Mouse (Mus musculus) hindbrain, postnatal 0 days (tissue): Measurements from ENCODE around the gene Atp9a. TPM values are rescaled to one million over a fixed set of nuclear protein-coding genes. Genes with fewer than 3 reads are reported as not detected.

ENCODE experiments used
- ATAC-seq: fragments of 200-750 bp; cut with Nextera tagmentation; 2 replicates; pipeline ENCODE4 v1.8.0; 2017; ENCODE audit warnings: mild to moderate bottlenecking, moderate TSS enrichment, moderate library complexity
- DNase-seq: peaks from one replicate; pipeline ENCODE4 v3.0.0-alpha.2; 2015; ENCODE audit warnings: low spot score
- H3K27ac ChIP-seq: fragments of 300-500 bp; sonication (generic); 2 replicates; pipeline ENCODE4 v1.5.1; 2014; ENCODE audit warnings: mild to moderate bottlenecking
- H3K27me3 ChIP-seq: fragments of 300-500 bp; sonication (generic); 2 replicates; pipeline ENCODE4 v1.6.1; 2014; ENCODE audit warnings: low read length, mixed read lengths; ENCODE audit not compliant: insufficient read depth
- H3K36me3 ChIP-seq: fragments of 300-500 bp; sonication (generic); 2 replicates; pipeline ENCODE4 v1.6.1; 2014; ENCODE audit warnings: low read length, mixed read lengths; ENCODE audit not compliant: insufficient read depth
- H3K4me1 ChIP-seq: fragments of 300-500 bp; sonication (generic); 2 replicates; pipeline ENCODE4 v1.6.1; 2014; ENCODE audit warnings: antibody characterized with exemption, low read length, mixed read lengths; ENCODE audit not compliant: insufficient read depth
- H3K4me2 ChIP-seq: fragments of 300-500 bp; sonication (generic); 2 replicates; pipeline ENCODE4 v1.6.1; 2014; ENCODE audit warnings: low read depth, mild to moderate bottlenecking, low read length, moderate library complexity, mixed read lengths
- H3K4me3 ChIP-seq: fragments of 300-500 bp; sonication (generic); 2 replicates; pipeline ENCODE4 v1.5.1; 2014; ENCODE audit warnings: low read length
- H3K9ac ChIP-seq: fragments of 300-500 bp; sonication (generic); replicated peaks from 2 replicates; pipeline ENCODE4 v1.6.1; 2014; ENCODE audit warnings: mild to moderate bottlenecking, low read length, moderate library complexity, mixed read lengths
- H3K9me3 ChIP-seq: fragments of 300-500 bp; sonication (generic); 2 replicates; pipeline ENCODE4 v1.6.1; 2016; ENCODE audit warnings: low read length, mixed read lengths
- CTCF ChIP-seq: IDR thresholded peaks from 2 replicates; pipeline ENCODE4 v1.5.1; 2016; ENCODE audit warnings: antibody characterized with exemption, control low read depth, low read depth
- WGBS: fragments of 180-500 bp; shearing (Covaris S2); extraction: QIAGEN DNeasy Blood & Tissue Kit; methylation state at CpG from one replicate; pipeline ENCODE4 v1.1.7; 2014; 5-methylcytosine and 5-hydroxymethylcytosine counted together
- polyA plus RNA-seq: library from polyadenylated mRNA; unstranded; fragments of >200 nt; fragmentation: Nextera tagmentation; extraction: Ambion mirVana; gene quantifications from 2 replicates; pipeline ENCODE4 v1.2.1, GENCODE M21; 2015
- total RNA-seq: library from RNA; depleted of rRNA; stranded (reverse); fragments of >200 nt; gene quantifications from 2 replicates; pipeline ENCODE4 v1.2.3, GENCODE M21; 2014

The Atp9a gene
- total and polyA plus RNA-seq, 2 experiments from 2014 or later = 130 to 607 TPM

DNA sequence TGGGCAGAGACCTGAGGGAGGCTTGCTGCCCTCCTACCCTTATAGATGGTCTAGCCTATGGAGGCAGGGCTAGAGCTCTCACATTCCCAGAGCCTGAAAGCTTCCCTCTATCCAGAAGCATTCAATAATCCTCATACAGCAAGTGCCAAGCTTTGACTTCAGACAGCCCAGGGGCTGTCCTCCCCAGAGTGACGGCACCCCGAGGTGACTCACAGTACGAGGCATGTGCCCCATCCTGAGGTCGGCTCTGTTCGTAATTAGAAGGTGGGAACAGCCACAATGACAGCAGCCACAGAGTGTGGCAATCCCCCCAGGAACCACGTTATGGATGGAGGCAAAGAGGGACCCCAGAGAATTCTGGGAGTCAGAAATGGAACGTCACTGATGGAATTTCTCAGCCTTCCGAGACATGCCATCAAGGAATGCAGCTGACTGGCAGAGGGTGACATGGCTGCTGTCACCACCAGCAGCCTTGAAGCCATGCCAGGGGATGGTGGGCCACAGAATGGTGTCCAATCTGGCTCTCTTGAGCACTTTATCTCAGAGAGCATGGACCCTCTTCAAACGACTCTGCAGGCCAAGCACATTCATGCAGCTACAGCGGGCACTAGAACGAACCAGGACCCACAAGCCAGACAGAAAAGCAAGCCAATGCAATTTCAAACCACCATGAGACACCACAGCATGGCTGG is 121.0 kb downstream of the Atp9a start:
- DNase-seq = no peak
- WGBS = 59% methylated on average over 11 of the region's 11 CpGs

DNA sequence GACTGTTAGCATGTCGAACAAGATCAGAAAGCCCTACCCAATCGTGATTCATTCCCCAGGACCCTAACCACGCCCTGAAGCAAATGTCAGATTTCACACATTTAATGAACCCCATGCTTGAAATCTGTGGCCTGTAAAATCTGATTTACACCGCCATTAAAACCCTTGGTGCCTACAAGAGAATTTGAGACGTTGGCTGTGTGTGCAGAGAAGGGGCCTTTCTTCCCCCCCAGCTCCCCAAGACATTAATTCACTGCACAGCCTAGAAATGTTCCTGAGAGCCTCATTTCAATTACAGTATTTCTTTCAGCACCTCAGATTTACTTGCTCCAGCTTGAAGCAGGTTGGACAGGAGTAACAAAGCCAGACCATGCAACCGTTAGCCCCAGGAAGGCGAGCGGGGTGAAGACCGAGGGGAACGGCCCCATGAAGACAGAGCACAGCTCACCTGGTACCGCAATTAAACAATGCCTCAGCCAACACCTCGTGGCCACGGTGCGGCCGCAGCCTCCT is 123.9 kb downstream of the Atp9a start:
- Histone ChIP-seq H3K9me3 (no peaks in the 10 kb centered on the region), H3K9ac (no peak overlapping the region), H3K4me3 (no peak overlapping the region), H3K4me2 (no peak overlapping the region), H3K36me3 (no peaks in the 10 kb centered on the region), H3K27ac (no peak overlapping the region), H3K4me1 (no peaks in the 10 kb centered on the region; the same call in 1 of the 2 replicates), H3K27me3 (no peaks in the 10 kb centered on the region)
- 67% methylated on average over 15 of the region's 15 CpGs for WGBS
- no peak for DNase-seq
- TF ChIP-seq CTCF = no peak
- no peak for ATAC-seq

More for the DNA sequence above, 121.0 kb downstream of the Atp9a start:
- no peak for TF ChIP-seq CTCF
- no peaks in the 10 kb centered on the region for H3K27me3 ChIP-seq
- H3K27ac ChIP-seq = no peak overlapping the region
- H3K4me1 ChIP-seq = no peaks in the 10 kb centered on the region
- no peaks in the 10 kb centered on the region for H3K9me3 ChIP-seq
- no peak overlapping the region for H3K4me2 ChIP-seq
- ATAC-seq = 0 out of 2 replicates have a peak, but pooled peaks have one; percentile 21
- no peaks in the 10 kb centered on the region for H3K36me3 ChIP-seq
- no peak overlapping the region for H3K9ac ChIP-seq
- H3K4me3 ChIP-seq = no peak overlapping the region

DNA sequence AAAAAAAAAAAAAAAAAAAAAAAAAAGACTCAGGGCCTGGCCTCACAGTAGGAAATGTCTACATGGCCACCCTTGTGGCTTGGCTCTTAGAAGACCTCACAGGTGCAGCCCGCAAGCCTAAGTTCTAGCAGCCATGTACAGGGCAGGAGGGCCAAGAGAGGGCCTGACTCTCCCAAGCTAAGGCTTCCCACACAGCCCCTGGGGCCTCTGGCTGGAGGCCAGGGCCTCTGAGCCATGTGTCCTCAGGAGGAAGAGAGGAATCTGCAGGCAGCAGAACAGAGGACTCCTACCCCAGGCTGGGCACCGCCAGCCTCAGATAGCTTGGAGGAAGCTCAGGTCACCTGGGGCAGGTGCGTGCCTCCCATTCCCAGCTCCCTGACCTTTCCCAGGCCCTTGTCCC is 127.0 kb downstream of the Atp9a start:
- WGBS = 53% methylated on average over 3 of the region's 3 CpGs
- Histone ChIP-seq H3K4me1 (no peaks in the 10 kb centered on the region; the same call in 1 of the 2 replicates), H3K36me3 (no peaks in the 10 kb centered on the region), H3K27me3 (no peaks in the 10 kb centered on the region), H3K9ac (no peak overlapping the region), H3K4me2 (no peak overlapping the region), H3K9me3 (no peaks in the 10 kb centered on the region), H3K27ac (no peak overlapping the region), H3K4me3 (no peak overlapping the region)
- TF ChIP-seq CTCF = no peak
- ATAC-seq (no peak), DNase-seq (peak; percentile 46)

DNA sequence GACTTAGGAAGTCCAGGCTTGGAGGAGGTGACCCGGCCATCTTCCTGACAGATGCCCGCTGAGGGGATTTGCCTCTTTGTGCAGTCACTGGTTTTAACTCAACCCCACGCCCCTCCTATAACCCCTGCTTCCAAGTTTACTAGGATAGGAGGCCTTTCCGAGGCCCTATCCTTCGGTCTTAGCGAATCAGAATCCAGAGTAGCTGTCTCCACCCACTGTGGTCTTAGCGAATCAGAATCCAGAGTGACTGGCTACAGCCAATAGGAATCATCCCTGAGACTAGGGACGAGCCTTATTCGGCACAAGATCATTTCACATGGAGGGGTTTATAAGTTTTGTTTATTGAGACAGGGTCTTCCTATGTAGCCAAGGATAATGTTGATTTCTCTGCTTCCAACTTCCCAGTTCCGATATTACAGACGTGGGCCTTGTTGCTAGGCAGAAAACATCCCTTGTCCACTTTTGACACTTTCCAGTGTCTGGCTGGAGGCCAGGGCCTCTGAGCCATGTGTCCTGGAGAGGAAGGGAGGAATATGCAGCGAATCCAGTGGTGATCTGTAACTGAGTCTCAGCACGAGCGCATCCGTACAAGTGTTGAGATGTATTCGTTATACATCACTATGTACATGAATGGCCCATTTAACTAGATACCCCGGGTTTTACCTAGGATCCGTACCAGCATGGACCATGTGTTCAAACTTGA is 127.9 kb downstream of the Atp9a start:
- Histone ChIP-seq H3K4me1 (peaks cover 5% of the 10 kb centered on the region; the same call in 1 of the 2 replicates), H3K27ac (no peak overlapping the region), H3K4me3 (no peak overlapping the region), H3K9me3 (no peaks in the 10 kb centered on the region), H3K9ac (no peak overlapping the region), H3K27me3 (no peaks in the 10 kb centered on the region), H3K36me3 (no peaks in the 10 kb centered on the region), H3K4me2 (no peak overlapping the region)
- no peak; the same call in 1 of the 2 replicates for ATAC-seq
- WGBS = 68% methylated on average over 18 of the region's 18 CpGs
- TF ChIP-seq CTCF = no peak
- DNase-seq = peak; percentile 51

DNA sequence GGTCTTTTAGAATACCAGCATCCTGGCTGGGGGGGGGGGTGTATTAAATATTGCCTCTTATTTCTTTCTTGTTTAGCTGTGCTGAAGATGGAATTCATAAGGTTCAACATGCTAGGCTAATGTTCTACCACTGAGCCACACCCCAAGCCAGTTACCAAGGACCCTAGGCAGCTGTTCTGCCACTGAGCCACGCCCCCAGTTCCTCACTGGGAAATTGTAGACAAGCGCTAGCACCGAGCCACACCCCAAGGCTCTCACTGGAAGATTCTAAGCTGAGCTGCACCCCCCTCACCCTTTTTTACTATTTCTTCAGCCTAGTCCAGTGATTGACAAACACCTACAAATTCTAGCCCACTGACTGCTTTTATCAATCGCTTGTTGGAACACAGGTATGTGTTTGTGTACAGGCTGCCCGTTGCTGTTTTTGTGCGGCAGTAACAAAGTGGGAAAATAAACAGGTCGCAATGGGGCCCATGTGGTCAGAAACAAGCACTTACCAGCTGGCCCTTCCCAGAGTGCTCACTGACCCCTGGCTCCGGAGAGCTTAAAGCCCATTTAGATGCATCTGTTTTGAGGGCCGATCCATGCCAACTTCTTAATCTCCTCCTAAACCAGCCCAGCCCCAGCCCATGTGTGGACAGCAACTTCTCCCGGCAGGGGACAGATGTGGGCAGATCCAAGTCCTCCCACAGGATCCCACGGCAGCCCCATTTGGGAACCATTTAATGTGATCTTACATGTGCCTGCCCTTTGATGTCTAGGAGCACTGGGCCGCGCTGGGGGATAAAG is 128.9 kb downstream of the Atp9a start:
- ATAC-seq (no peak), DNase-seq (no peak)
- no peaks in the 10 kb centered on the region for H3K9me3 ChIP-seq
- H3K4me1 ChIP-seq = peaks cover 9% of the 10 kb centered on the region; the same call in 1 of the 2 replicates
- no peak overlapping the region for H3K4me2 ChIP-seq
- no peak overlapping the region for H3K27ac ChIP-seq
- H3K9ac ChIP-seq = no peak overlapping the region
- no peak overlapping the region for H3K4me3 ChIP-seq
- WGBS = 43% methylated on average over 13 of the region's 13 CpGs
- TF ChIP-seq CTCF = no peak
- H3K36me3 ChIP-seq = no peaks in the 10 kb centered on the region
- no peaks in the 10 kb centered on the region for H3K27me3 ChIP-seq

DNA sequence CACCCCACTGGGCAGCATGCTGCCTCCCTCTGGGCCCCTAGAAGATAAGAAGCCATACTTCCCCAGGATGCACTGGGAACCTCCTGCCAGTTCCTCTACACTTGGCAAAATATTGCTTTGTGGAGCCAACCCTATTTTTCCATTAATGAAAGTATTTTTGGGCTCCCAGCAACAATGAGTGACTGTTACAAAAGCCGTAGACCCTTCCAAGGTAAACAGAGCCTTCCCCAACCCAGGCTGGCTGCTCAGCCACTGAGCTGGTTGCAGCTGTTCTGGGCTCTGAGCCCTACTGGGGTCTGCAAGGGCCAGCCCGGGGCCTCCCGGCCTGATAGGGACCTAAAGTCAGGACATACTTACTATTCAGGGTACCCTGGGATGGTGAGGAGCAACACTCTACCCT is 131.3 kb downstream of the Atp9a start:
- TF ChIP-seq CTCF = no peak
- Histone ChIP-seq H3K27me3 (no peaks in the 10 kb centered on the region), H3K27ac (no peak overlapping the region), H3K4me3 (no peak overlapping the region), H3K9ac (no peak overlapping the region), H3K36me3 (no peaks in the 10 kb centered on the region), H3K9me3 (no peaks in the 10 kb centered on the region), H3K4me2 (no peak overlapping the region), H3K4me1 (peaks cover 9% of the 10 kb centered on the region; the same call in 1 of the 2 replicates)
- no peak for ATAC-seq
- 80% methylated on average over 3 of the region's 3 CpGs for WGBS
- DNase-seq = no peak
